Mouse (Mus musculus) spleen, adult 12 weeks (tissue): ENCODE results near the gene Npepl1.

ENCODE experiments used
- DNase-seq: peaks from one replicate; pipeline ENCODE4 v3.0.0; 2022; ENCODE audit warnings: low spot score

The Npepl1 gene

GRCm38 (mm10) chr2:174109991-174110782, at the start of gene Npepl1:
TSS of gene Npepl1 (plus strand) at chr2:174110349.
- DNase-seq, result peak; percentile 41

- no peak for DNase-seq
These were observed 48.9 kb upstream of the Npepl1 start for GRCm38 (mm10) chr2:174061219-174061618.

GRCm38 (mm10) chr2:174063074-174063473, 47.1 kb upstream of the Npepl1 start:
- DNase-seq, result no peak

GRCm38 (mm10) chr2:174063527-174064211, 46.5 kb upstream of the Npepl1 start:
- no peak for DNase-seq

GRCm38 (mm10) chr2:174067793-174068419, 42.2 kb upstream of the Npepl1 start:
- no peak for DNase-seq

- no peak for DNase-seq
These were observed 40.6 kb upstream of the Npepl1 start for GRCm38 (mm10) chr2:174069532-174070049.

- DNase-seq, result no peak
These were observed 38.7 kb upstream of the Npepl1 start for GRCm38 (mm10) chr2:174071406-174071805.

GRCm38 (mm10) chr2:174073156-174073790, 36.9 kb upstream of the Npepl1 start:
- no peak for DNase-seq

GRCm38 (mm10) chr2:174074621-174075020, 35.5 kb upstream of the Npepl1 start:
- no peak for DNase-seq

GRCm38 (mm10) chr2:174075072-174075570, 35.0 kb upstream of the Npepl1 start:
- DNase-seq, result no peak

GRCm38 (mm10) chr2:174075673-174076432, 34.3 kb upstream of the Npepl1 start, which contains the start of gene Stx16:
TSS of gene Stx16 (plus strand) at chr2:174076308.
- DNase-seq, result peak; percentile 77

GRCm38 (mm10) chr2:174076433-174076824, 33.7 kb upstream of the Npepl1 start:
- no peak for DNase-seq

- peak; percentile 30 for DNase-seq
These were observed 33.0 kb upstream of the Npepl1 start for GRCm38 (mm10) chr2:174077004-174077695.

GRCm38 (mm10) chr2:174077776-174078338, 32.3 kb upstream of the Npepl1 start:
- DNase-seq, result no peak

- DNase-seq, result no peak
These were observed 28.3 kb upstream of the Npepl1 start for GRCm38 (mm10) chr2:174081833-174082232.

GRCm38 (mm10) chr2:174082380-174082918, 27.7 kb upstream of the Npepl1 start:
- no peak for DNase-seq

- DNase-seq, result no peak
These were observed 15.1 kb upstream of the Npepl1 start for GRCm38 (mm10) chr2:174095086-174095485.

GRCm38 (mm10) chr2:174102399-174102798, 7.8 kb upstream of the Npepl1 start:
- DNase-seq, result no peak

GRCm38 (mm10) chr2:174103527-174103926, 6.6 kb upstream of the Npepl1 start:
- no peak for DNase-seq

GRCm38 (mm10) chr2:174107375-174107774, 2.8 kb upstream of the Npepl1 start:
- DNase-seq, result no peak
